Mouse (Mus musculus): ENCODE measurements at regions not wholly inside any gene's neighbourhood (a gene's known extent, or its start where the extent isn't known, plus 50 kb on each side); places are given as distances from the start of the nearest gene placed in this dataset.

DNA sequence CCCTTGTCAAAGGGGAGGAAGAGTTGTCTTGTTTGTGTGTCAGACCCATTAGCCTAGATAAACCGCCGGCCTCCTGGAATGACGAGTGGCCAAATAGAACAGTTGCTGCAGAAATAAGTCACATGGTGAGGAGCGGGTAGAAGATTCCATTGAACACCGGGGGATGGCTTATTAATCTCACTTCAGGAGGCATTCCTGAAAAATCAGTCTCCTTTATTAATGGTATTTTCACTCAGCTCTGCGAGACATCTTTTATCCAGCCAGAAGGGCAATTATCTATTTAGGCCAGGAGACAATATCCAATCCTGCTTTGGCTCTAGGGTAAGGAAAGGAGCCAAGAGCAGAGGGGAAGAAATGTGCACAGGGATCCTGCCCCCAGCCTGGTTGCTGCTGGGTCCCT lies 84.7 kb downstream of the Irx5 start:
- TF ChIP-seq CTCF (IDR thresholded peaks at IDR 0.05; ENCODE audit: control insufficient read depth, insufficient read depth, low read length) (no peak), POLR2A (IDR thresholded peaks at IDR 0.05; ENCODE audit: borderline replicate concordance, control insufficient read depth, low read depth, low read length) (no peak)
